Mouse (Mus musculus) olfactory bulb, adult 2 months (tissue): ENCODE results near the gene Wnt2. TPM values are rescaled to one million over a fixed set of nuclear protein-coding genes. Genes with fewer than 3 reads are reported as not detected.

Experiments used
- H3K27ac ChIP-seq: fragments of 200-500 bp; 2 replicates; pipeline ENCODE4 v1.5.1; 2012; ENCODE audit warnings: low read depth, low read length; ENCODE audit not compliant: insufficient read depth
- H3K4me1 ChIP-seq: fragments of 200-500 bp; 2 replicates; pipeline ENCODE4 v1.6.1; 2012; ENCODE audit warnings: low read length; ENCODE audit not compliant: control insufficient read depth, insufficient read depth
- H3K4me3 ChIP-seq: fragments of 200-500 bp; 2 replicates; pipeline ENCODE4 v1.5.1; 2012; ENCODE audit warnings: mild to moderate bottlenecking, low read depth, low read length, moderate library complexity; ENCODE audit not compliant: insufficient read depth
- CTCF ChIP-seq: fragments of 200-500 bp; IDR thresholded peaks from 2 replicates; pipeline ENCODE4 v1.5.1; 2012; ENCODE audit warnings: low read depth, mild to moderate bottlenecking, low read length, moderate library complexity; ENCODE audit not compliant: insufficient read depth
- POLR2A ChIP-seq: fragments of 200-500 bp; IDR thresholded peaks from 2 replicates; pipeline ENCODE4 v1.6.1; 2012; ENCODE audit warnings: mild to moderate bottlenecking, low read depth, low read length, moderate library complexity; ENCODE audit not compliant: insufficient read depth
- WGBS: fragments of 180-500 bp; shearing (Covaris S2); methylation state at CpG from one replicate; pipeline ENCODE4 v1.1.7; 2018; 5-methylcytosine and 5-hydroxymethylcytosine counted together
- polyA plus RNA-seq: library from polyadenylated mRNA; stranded (reverse); fragments of >200 nt; gene quantifications from 2 replicates; pipeline ENCODE4 v1.2.4, GENCODE M21; 2012; ENCODE audit warnings: low replicate concordance; ENCODE audit not compliant: missing spikeins, insufficient read depth, insufficient read length

Gene Wnt2
- polyA plus RNA-seq, 1 experiment, result not detected

GRCm38 (mm10) chr6:18031509-18032010 lies 1.2 kb upstream of the Wnt2 start:
- WGBS, result 1% methylated on average over 28 of the region's 29 CpGs
- Histone ChIP-seq H3K4me1 (peaks cover 18% of the 10 kb centered on the region), H3K4me3 (peak overlapping the region; percentile 39), H3K27ac (no peak overlapping the region)
- TF ChIP-seq POLR2A (no peak), CTCF (no peak)

DNA sequence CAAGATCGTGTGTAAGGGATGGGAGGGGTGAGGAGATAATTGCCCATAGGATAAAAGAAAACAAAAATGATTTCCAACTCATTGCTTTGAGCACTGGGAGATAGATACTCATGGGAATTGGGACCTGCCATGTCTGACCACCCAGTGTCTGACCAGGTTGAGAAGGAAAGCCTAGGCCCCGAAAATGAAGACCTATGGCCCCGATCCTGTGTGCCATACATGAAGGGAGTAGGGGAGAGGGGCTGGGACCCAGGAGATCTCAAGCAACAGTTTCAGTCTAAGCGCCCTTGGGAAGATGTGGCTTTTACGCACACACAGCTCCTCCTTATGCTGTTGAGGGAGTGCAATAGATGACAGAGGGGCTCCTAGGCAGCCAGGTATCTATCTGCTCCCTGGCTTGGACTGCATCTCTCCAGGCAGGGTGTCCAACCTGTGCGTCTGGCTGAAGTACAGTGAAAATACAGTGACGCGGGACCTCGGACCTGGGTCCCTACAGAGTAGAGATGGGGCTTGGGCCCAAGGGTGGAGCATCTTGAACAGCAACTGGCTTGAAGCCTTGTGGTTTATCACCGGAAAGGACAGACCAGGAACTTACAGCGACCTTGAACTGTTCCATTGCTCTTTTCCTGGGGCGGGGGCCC lies 603 bp upstream of the Wnt2 start:
- peak overlapping the region; percentile 39 for H3K4me3 ChIP-seq
- 11% methylated on average over 12 of the region's 12 CpGs for WGBS
- H3K27ac ChIP-seq, result no peak overlapping the region
- H3K4me1 ChIP-seq, result peaks cover 18% of the 10 kb centered on the region
- TF ChIP-seq POLR2A (no peak), CTCF (no peak)

DNA sequence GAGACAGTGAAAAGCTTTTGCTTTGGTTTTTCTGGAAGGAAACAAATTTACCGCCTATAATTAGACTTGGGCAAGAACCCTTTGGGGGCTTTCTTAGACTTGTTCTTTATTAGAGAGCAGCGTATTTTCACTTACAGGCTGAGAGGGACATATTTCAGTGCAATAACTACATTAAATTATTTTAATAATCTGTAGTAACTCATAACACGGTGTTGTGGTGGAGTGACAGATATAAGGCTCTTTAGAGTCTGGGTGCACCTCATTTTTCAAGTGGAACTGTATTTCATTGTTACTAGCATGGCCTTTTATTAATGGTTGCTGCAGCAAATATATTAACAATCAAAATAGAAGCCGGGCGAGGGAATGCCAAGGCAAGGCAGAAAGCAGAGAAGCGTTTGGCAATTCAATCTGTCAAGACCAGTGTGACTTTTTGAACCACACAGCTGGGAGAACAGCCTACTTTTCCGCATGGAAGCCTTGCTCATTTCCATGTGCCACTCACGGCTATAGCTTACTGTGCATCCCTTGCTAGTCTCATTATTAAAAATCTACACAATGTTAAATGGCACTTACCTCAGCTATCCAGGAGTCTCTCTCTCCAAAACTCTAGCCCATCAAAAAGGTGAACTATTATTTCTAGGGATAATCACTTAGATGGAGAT lies 6.1 kb downstream of the Wnt2 start:
- WGBS, result 71% methylated on average over 8 of the region's 8 CpGs
- Histone ChIP-seq H3K4me3 (no peak overlapping the region), H3K4me1 (no peaks in the 10 kb centered on the region), H3K27ac (no peak overlapping the region)
- TF ChIP-seq POLR2A (no peak), CTCF (no peak)

GRCm38 (mm10) chr6:18013346-18013745 lies 17.0 kb downstream of the Wnt2 start:
- Histone ChIP-seq H3K27ac (no peak overlapping the region), H3K4me1 (no peaks in the 10 kb centered on the region), H3K4me3 (no peak overlapping the region)
- TF ChIP-seq CTCF (no peak), POLR2A (no peak)
- 78% methylated on average over 7 of the region's 7 CpGs for WGBS

DNA sequence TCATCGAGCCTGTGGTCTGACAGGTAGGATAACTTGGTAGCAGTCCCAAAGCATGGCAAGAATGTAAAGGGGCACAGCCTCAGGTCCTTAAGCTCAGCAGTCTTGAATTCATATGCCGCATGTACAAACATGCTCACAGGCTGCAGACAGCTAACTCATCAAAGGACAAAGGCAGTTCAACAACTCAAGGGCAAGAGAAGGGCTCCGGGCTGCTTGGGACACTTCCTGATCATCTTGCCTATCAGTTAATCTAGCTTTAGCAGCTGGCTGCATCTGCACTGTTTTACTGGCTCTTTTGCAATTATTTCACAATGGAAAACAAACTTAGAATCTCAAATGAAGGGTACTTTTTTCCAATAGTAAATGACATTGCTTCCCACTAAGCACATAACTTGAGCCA lies 23.0 kb downstream of the Wnt2 start:
- 85% methylated on average over 3 of the region's 3 CpGs for whole genome bisulfite sequencing
- no peak for TF ChIP-seq CTCF
- no peak for TF ChIP-seq POLR2A
- H3K4me3 ChIP-seq, result no peak overlapping the region
- H3K4me1 ChIP-seq, result no peaks in the 10 kb centered on the region
- H3K27ac ChIP-seq, result no peak overlapping the region

DNA sequence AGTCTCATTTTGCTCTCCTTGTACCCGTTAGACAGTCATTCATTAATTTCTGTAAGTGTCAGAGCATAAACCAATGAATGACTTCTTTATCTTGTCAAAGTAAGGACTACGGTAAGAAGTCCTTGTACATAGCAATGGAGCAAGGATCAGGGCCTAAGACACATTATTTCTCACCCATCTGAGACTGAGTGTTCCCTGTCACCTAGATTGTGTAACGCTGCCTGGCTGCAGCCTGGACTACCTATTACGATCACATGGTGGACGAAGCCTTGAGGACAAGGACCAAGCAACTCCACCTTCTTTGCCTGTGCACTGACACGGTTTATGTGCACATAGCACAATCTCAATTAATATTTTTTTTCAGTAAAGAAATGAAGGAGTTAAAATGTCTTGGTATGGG lies 28.3 kb downstream of the Wnt2 start:
- TF ChIP-seq CTCF (no peak), POLR2A (no peak)
- H3K4me1 ChIP-seq, result no peaks in the 10 kb centered on the region
- 92% methylated on average over 6 of the region's 6 CpGs for WGBS
- H3K4me3 ChIP-seq, result no peak overlapping the region
- H3K27ac ChIP-seq, result no peak overlapping the region

DNA sequence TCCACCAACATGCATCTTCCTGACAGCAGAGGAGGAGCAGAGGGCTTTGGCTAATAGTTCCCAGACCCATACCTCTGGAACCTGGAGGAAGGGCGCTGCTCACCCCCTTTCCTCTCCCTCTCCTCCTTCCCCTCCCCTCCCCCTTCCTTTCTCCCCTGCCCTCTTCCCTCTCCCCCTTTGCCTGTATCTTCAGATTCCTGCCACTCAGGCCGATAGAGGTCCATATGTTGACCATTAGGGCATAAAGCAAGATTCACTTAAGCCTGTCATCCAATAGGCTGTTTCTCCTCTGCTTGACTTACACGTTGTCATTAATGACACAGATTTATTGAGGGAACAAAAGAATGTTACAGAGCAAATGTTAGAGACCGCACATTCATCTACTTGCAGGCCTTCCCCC lies 31.9 kb downstream of the Wnt2 start:
- WGBS, result 78% methylated on average over 4 of the region's 4 CpGs
- TF ChIP-seq POLR2A (no peak), CTCF (no peak)
- Histone ChIP-seq H3K4me1 (no peaks in the 10 kb centered on the region), H3K4me3 (no peak overlapping the region), H3K27ac (no peak overlapping the region)

DNA sequence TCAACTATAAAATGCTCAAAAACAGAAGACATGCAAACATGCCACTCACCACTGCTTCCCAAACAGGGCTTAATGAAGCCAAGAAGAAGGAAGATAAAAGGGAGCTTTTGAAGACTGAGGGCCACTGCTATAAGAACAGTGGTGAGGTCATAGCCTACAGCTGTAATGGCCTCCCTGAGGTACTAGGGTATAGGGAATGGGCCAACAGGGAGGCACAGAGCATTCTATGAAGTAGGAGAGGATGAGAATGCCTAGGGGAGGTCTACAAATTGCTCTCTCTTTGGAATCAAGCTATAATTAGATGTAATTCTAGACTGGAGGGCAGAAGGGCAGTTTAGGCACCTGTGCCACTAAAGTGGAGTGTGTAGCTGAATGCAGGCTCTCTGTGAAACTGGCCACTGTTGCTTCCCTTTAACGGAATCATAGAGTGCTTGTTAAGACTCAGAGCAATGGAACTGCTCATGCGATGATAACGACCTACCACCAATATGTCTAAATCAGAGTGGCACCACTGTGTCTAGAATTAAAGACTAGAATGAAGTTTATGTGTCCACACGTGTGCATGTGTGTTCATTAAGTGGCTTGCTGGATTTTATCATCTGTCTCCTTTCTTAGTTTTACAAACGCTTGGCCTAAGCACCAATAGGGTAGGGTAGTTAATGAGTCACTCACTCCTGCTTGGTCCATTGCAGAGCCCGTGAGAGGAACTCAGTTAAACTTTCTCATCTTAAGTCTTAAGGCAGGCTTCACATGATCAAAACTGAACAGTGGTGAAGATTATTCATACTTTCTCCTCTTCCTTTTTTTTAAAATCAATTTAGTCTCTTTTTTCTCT lies 35.2 kb downstream of the Wnt2 start:
- 49% methylated on average over 6 of the region's 6 CpGs for WGBS

GRCm38 (mm10) chr6:17991625-17992024 lies 38.8 kb downstream of the Wnt2 start:
- whole genome bisulfite sequencing, result 83% methylated on average over 7 of the region's 7 CpGs
- TF ChIP-seq POLR2A (no peak), CTCF (no peak)
- H3K4me1 ChIP-seq, result no peaks in the 10 kb centered on the region
- no peak overlapping the region for H3K27ac ChIP-seq
- no peak overlapping the region for H3K4me3 ChIP-seq

More for the DNA sequence above, 35.2 kb downstream of the Wnt2 start:
- TF ChIP-seq CTCF, result no peak
- TF ChIP-seq POLR2A, result no peak
- no peak overlapping the region for H3K27ac ChIP-seq
- H3K4me3 ChIP-seq, result no peak overlapping the region
- H3K4me1 ChIP-seq, result no peaks in the 10 kb centered on the region
